Mouse (Mus musculus): ENCODE measurements at regions not wholly inside any gene's neighbourhood (a gene's known extent, or its start where the extent isn't known, plus 50 kb on each side); places are given as distances from the start of the nearest gene placed in this dataset.

GRCm38 (mm10) chr13:20724419-20724818 is 69.5 kb upstream of the Aoah start:
- Histone ChIP-seq H3K27me3 (ENCODE audit: control insufficient read depth in 1 of 2, insufficient read depth in 2 of 2, low read length in 2 of 2) (no peaks in the 10 kb centered on the region), H3K9me3 (replicated peaks; ENCODE audit: insufficient read depth, low read length) (no peaks in the 10 kb centered on the region), H3K4me3 (ENCODE audit: control insufficient read depth in 1 of 2, insufficient read depth in 1 of 2, low read depth in 2 of 2, low read length in 2 of 2) (no peak overlapping the region), H3K36me3 (ENCODE audit: control insufficient read depth in 1 of 2, insufficient read depth in 2 of 2, low read length in 2 of 2) (no peaks in the 10 kb centered on the region), H3K4me1 (ENCODE audit: control insufficient read depth in 1 of 2, insufficient read depth in 2 of 2, low read length in 2 of 2) (no peaks in the 10 kb centered on the region), H3K27ac (ENCODE audit: control insufficient read depth, low read depth, low read length) (no peak overlapping the region), H3K79me2 (ENCODE audit: control insufficient read depth, insufficient read depth, low read length, poor library complexity) (no peaks in the 10 kb centered on the region), H3K9ac (ENCODE audit: control insufficient read depth, low read depth, low read length, poor library complexity, severe bottlenecking) (no peak overlapping the region)
- TF ChIP-seq E2F4 (IDR thresholded peaks at IDR 0.05; ENCODE audit: borderline replicate concordance, low read depth, low read length) (no peak), SMC3 (IDR thresholded peaks at IDR 0.05; ENCODE audit: low read depth, low read length) (no peak), ZMIZ1 (IDR thresholded peaks at IDR 0.05; ENCODE audit: low read depth, low read length) (no peak), POLR2AphosphoS5 (IDR thresholded peaks at IDR 0.05; ENCODE audit: borderline replicate concordance, low read depth, low read length) (no peak), USF2 (IDR thresholded peaks at IDR 0.05; ENCODE audit: borderline replicate concordance in 1 of 2, insufficient read depth in 1 of 2, low read depth in 1 of 2, low read length in 2 of 2) (no peak), ZNF384 (IDR thresholded peaks at IDR 0.05; ENCODE audit: low read depth, low read length) (no peak), EP300 (IDR thresholded peaks at IDR 0.05; ENCODE audit: low read depth in 1 of 2, low read length in 2 of 2) (no peak), MXI1 (IDR thresholded peaks at IDR 0.05; ENCODE audit: low read depth, low read length) (no peak), ZKSCAN1 (IDR thresholded peaks at IDR 0.05; ENCODE audit: low read depth, low read length) (no peak)
- no peak for DNase-seq (ENCODE audit: low read depth, low spot score)

DNA sequence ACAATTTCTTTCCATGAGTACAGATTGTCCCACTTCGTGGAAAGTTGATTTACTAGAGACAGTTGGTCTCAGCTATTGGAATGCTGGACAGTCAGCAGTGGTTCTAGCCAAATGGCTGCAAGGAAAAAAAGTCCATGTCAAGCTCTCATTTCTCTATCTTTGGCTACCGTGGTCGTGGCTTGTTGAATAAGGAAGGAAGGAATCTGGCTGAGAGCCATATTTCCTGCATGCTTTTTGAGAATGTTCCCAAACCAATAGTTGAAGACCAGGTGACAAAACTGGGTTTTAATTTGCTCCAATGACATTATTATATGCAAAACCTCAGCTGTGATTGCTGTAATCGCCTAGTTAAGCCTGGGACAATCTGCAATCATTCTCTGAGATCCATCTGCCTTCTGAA is 68.4 kb upstream of the Aoah start:
- no peaks in the 10 kb centered on the region for H3K27me3 ChIP-seq (ENCODE audit: control insufficient read depth in 1 of 2, insufficient read depth in 2 of 2, low read length in 2 of 2)
- H3K79me2 ChIP-seq (ENCODE audit: control insufficient read depth, insufficient read depth, low read length, poor library complexity): no peaks in the 10 kb centered on the region
- no peaks in the 10 kb centered on the region for H3K4me1 ChIP-seq (ENCODE audit: control insufficient read depth in 1 of 2, insufficient read depth in 2 of 2, low read length in 2 of 2)
- H3K27ac ChIP-seq (ENCODE audit: control insufficient read depth, low read depth, low read length): no peak overlapping the region
- no peaks in the 10 kb centered on the region for H3K36me3 ChIP-seq (ENCODE audit: control insufficient read depth in 1 of 2, insufficient read depth in 2 of 2, low read length in 2 of 2)
- DNase-seq (ENCODE audit: low read depth, low spot score): no peak
- H3K9me3 ChIP-seq (replicated peaks; ENCODE audit: insufficient read depth, low read length): no peaks in the 10 kb centered on the region
- no peak for TF ChIP-seq ZKSCAN1 (IDR thresholded peaks at IDR 0.05; ENCODE audit: low read depth, low read length)
- no peak for TF ChIP-seq EP300 (IDR thresholded peaks at IDR 0.05; ENCODE audit: low read depth in 1 of 2, low read length in 2 of 2)
- no peak for TF ChIP-seq CHD1 (IDR thresholded peaks at IDR 0.05; ENCODE audit: low read depth, low read length)
- no peak for TF ChIP-seq SMC3 (IDR thresholded peaks at IDR 0.05; ENCODE audit: low read depth, low read length)
- no peak for TF ChIP-seq GABPA (IDR thresholded peaks at IDR 0.05; ENCODE audit: low read depth, low read length)
- no peak for TF ChIP-seq TBP (IDR thresholded peaks at IDR 0.05; ENCODE audit: low read depth, low read length)
- TF ChIP-seq TAL1 (IDR thresholded peaks at IDR 0.05; ENCODE audit: low read length): no peak
- no peak for TF ChIP-seq USF1 (IDR thresholded peaks at IDR 0.05; ENCODE audit: low read depth, low read length)
- TF ChIP-seq USF2 (IDR thresholded peaks at IDR 0.05; ENCODE audit: borderline replicate concordance in 1 of 2, insufficient read depth in 1 of 2, low read depth in 1 of 2, low read length in 2 of 2): no peak
- TF ChIP-seq POLR2A (IDR thresholded peaks at IDR 0.05; ENCODE audit: control insufficient read depth in 1 of 2, insufficient read depth in 1 of 2, low read depth in 1 of 2, low read length in 2 of 2, poor library complexity in 1 of 2): no peak
- TF ChIP-seq SIN3A (IDR thresholded peaks at IDR 0.05; ENCODE audit: low read length): no peak
- no peak for TF ChIP-seq CTCF (IDR thresholded peaks at IDR 0.05 in 2 of 3, conservative IDR thresholded peaks at IDR 0.05 in 1 of 3; ENCODE audit: control insufficient read depth in 1 of 3, insufficient read depth in 1 of 3, low read depth in 2 of 3, low read length in 3 of 3, poor library complexity in 1 of 3, severe bottlenecking in 1 of 3)
- TF ChIP-seq MYB (IDR thresholded peaks at IDR 0.05; ENCODE audit: low read depth, low read length): no peak
- H3K9ac ChIP-seq (ENCODE audit: control insufficient read depth, low read depth, low read length, poor library complexity, severe bottlenecking): no peak overlapping the region
- H3K4me3 ChIP-seq (ENCODE audit: control insufficient read depth in 1 of 2, insufficient read depth in 1 of 2, low read depth in 2 of 2, low read length in 2 of 2): no peak overlapping the region
